Mouse (Mus musculus) regulatory T cell (primary cell): ENCODE measurements at regions not wholly inside any gene's neighbourhood (a gene's known extent, or its start where the extent isn't known, plus 50 kb on each side); places are given as distances from the start of the nearest gene placed in this dataset.

Experiments
- in situ Hi-C: fragments of 300-600 bp; cut with MboI, MseI; formaldehyde crosslinking; loops from one replicate; pipeline ENCODE4 v1.15.1; 2025; ENCODE audit warnings: high pct_unique_total_duplicates

DNA sequence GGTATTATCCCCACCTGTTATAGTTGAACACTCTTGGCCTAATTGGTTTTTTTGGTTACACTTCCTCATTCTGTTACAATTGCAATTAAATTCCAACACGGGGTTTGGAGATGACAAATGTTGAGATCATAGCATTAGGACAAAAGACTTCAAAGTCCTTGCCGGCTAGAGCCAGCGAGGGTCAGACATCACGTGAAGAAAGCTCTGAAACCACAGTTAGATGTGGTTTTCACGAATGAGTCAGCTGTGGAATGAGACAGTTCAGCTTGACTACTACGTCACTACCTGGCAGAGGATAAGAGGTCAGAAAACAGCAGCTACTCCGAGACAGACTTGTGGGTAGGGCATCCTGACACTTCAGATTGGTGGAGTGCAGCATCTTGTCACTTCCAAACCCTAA, 55.5 kb upstream of the Trio start:
- in situ Hi-C loops: loop anchor here (5.0 kb wide), 1 partner anchor 159 kb away; no protein-coding TSS in a partner anchor

DNA sequence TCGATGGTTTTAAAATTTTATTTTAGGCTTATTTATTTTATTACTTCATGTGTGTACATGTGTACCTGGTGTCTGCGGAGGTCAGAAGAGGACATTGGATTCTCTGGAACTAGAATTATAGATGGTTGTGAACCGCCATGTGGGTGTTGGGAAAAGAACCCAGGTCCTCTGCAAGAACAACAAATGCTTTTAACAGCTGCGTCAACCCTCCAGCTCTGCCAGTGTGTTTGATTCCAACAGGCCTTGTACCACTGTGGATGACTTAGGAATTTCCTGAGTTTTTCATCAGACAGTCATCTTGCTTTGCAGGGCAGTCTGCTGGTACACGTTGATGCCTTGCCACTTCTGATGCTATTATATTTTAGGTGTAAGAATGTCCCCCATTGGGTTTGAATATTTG, 56.8 kb upstream of the Trio start:
- in situ Hi-C loops: loop anchor here (5.0 kb wide), 1 partner anchor 160 kb away; no protein-coding TSS in a partner anchor

DNA sequence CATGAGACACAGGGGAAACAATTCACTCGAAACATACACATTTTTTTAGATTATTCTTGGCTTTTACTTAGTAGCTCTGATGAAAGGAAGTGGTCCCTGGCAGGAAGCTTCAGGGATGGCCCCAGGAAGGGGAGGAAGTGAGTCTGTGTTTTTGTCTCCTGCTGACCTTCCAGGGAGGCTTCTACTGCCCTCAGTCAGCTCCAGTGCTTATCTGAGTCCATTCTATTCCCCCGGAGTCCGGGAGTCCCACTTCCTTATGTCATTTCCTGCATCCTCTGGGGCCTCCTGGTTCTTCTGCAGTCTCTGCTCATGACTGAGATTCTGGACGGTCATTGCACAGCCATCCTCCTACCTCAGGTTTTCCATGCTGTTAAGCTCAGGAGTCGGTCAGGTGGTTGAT, 80.3 kb upstream of the Trio start:
- in situ Hi-C loops: no loop called here

DNA sequence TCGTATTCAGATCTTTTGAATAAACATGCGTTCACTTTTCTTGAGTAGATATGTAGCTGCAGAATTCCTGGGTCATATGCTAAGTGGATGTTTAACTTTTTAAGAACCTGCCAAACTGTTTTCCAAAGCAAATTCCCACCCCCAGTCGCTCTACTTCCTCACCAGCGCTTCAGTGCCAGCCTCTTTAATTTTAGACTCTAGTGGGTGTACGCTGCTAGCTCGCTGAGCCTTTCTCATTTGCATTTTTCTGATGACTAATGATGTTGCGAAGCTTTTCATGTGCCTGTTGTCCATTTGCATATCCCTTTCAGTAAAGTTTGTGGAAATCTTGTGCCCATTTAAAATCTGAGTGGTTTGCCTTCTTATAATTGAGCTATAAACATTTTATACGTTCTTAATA, 84.3 kb upstream of the Trio start:
- in situ Hi-C loops: no loop called here

DNA sequence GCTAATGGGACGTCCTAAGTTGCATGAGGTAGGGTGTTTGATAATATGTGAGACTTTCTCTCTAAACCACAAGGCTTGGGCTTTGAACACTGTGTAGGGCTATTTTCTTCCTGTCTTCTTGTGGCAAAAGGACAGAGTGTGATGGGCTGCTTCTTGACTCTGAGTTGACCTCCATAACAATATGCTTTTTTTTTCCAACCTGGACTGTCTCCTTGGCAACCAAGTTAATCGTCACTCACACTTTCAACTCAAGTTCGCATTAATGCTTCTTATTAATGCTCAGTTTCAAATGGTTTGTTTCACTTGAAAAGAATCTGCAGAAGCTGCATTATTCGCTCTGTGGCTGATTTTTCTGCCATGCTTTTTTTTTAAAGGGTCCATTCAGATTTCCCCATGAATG, 87.8 kb upstream of the Trio start:
- in situ Hi-C loops: no loop called here

DNA sequence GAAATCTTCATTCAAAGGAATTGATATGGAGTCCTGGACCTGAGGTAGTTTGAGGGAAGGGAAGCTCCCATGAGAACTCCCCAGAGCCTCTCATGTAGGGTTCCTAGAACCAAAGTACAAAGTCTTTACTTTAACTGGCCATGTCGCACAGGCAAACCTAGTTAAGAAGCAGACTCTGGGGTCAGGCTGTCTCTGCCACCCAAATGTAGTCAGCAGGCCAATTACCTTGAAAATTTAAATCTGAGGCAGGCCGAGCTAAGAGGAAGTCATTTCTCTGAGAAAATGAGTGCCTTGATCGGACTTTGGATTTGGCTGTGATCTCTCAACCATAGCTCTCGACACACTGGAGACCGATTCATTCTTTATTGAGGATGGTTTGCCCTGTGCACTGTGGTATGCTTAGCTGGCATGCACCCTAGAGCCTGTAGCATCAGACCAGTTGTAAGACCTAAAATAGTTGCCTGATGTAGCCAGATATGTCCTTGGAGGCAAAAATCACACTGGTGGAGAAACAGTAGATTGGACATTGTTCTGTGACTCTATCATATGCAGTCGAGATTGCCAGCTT, 88.6 kb upstream of the Trio start:
- in situ Hi-C loops: no loop called here

DNA sequence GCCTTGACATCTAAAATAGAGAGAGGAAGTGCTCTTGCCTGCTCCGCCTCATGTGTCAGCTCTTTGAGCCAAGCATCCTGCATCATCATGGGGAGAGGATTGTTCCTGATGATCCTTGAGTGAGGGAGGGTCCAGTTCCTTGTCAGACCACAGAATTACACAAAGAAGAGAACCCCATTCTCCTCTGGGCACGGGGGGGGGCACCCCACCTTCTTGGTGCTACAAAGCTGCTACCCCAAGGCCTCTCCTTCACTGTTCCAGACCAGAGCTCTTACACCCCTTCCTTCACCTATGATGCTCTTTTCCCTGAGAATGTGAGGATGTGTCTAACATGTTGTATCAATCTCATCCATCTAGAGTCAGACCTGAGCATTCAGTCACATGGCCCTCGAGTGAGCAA, 76.7 kb upstream of the Dnah5 start:
- in situ Hi-C loops: no loop called here

DNA sequence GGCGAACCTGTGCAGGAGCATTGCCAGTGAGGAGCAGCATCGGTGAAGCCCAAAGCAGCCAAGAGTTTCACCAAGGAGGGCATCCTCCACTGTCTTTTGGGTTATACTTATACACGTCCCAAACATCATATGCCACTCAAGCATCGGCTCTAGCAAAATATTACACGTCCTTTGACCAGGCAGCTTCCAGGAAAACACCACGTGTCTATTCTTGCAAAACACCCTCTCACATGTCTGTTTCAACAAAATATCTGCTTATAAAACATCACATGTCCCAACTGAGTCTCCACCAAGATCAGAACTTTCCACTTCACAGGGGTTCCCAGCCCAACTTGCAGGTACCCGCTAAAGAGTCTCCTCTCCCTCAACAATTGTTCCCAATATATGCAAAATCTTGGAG, 74.0 kb upstream of the Dnah5 start:
- in situ Hi-C loops: no loop called here

DNA sequence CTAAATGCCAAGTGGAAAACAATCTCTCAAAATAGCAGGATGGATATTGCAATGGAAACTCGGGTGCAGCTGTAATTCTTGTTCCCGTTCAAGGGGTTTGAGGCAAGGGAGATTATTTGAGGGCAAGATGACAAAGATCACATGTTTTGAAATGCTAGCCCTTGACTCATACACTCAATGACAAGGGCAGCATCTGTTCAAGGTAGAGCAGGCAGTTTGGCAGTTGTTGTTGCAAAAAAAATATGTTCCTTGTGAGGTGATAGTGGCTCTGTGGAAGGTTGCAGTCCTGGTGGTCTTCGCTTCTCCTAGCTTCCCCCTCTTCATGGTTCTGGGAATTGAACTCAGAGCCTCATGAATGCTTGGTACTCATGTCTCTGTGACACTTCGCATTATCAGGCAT, 72.0 kb upstream of the Dnah5 start:
- in situ Hi-C loops: no loop called here

DNA sequence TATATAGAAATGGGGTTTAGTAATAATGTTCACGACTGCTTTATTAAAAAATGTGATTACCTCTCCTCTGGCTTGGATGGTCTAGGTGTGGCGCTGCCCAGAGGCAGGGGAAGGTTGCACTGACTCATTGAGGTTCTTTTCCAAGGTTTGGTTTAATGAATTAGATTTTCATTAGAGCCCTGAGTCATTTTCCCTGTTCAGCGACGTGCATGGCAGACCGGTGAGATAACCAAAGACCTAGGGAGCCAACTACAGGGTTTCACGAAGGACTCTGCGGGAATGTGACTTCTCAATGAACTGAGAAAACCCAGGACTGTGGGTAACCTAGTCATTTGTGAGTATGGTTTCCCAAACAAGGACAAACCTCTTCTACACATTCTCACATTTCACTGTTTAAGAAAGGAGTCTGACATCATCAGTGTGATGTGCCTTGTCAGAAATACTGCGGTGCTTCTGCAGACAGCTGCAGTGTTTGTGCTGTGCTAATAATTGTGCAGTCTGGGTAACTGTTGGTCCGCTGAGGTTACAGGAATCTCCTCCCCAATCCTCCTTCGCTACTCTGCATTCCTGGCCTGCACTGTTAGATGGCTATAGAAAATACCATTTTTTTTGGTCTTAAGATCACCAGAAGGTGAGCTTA, 70.3 kb upstream of the Dnah5 start:
- in situ Hi-C loops: no loop called here

DNA sequence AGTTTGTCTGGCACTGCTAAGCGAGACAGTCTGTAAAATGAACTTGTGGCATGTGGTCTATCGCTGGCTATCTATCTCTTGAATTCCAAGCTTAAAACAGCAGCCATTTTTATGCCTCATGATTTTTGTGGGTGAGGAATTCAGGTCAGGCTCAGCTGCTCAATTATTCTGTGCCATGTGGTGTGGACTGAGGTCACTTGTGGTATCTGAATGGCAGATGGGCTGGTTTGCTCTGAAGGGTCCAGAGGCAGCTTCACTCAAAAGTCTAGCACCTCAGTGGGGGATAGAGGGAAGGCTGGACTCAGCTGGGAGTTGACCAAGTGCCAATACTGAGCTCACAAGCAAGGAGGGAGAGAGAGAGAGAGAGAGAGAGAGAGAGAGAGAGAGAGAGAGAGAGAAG, 69.3 kb upstream of the Dnah5 start:
- in situ Hi-C loops: no loop called here

DNA sequence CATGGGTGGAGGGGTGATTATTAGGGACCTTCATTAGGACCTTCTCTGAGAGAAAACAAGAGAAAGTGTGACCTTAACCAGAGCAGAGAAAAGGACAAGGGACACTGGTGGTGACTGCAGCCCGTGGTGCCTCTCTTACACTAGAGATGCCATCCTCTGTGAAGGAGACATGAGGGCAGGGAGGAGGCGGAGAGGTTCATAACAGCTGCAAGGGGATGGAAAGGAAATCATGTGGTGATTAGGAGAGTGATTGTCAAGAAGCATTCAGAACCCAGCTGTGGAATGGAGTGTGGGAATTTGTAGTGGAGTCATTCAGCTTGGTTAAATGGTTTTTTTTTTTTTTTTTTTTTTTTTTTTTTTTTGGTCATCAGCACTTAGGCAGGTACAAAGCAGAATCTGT, 64.7 kb upstream of the Dnah5 start:
- in situ Hi-C loops: no loop called here

DNA sequence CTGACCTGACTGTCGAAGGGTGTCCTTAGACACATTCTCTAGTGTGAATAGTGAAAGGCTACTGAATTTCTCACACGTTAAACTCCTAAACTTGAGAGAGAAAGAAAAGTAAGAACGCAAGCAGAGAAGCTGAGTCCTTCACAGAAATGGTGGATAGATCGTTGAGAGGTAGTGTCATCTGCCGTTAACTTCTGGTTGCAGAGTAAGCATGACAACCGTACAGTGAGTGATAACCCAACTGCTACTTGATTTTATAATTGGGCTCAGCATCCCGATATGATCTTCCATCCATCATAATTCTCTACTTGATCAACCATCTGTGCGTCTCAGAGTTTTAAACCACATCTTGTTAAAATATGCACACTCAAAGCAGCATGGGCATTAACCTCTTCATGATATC, 63.3 kb upstream of the Dnah5 start:
- in situ Hi-C loops: no loop called here

DNA sequence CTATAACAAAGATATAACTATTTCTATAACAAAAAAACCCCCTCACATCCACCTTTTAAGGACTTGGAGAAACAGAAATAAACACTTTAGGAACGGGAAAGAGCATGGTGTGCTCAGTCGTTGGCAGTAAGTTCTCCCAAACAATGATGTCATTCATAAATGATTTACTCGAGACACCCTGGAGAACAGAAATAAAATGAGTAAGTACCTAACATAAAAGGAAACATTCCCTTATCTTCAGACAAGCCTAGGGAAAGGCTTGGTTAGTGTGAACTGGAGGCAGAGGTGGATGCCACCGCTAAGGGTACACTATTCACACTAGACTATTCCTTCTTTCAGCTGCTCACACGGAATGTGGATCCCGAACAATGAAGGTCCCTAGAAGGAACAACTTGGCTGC, 62.2 kb upstream of the Dnah5 start:
- in situ Hi-C loops: no loop called here

DNA sequence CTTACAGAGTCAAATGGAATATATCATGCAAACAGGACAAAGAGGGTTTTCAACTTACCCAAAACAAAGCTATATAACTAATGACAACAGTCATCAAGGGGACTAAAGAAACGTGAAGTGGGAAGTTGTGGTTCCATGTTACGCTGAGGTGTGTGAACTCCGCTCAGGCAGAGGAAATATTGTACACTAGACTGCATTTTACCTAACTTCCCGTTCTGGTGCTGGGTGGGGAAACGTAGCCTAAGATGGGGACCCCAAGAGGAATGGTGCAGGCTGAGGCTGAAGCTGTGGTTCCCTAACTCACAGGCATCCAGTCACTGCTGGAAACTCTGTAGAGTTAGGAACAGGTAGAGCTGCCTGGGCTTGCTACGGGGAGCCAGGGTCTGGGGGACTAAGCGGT, 59.3 kb upstream of the Dnah5 start:
- in situ Hi-C loops: no loop called here

DNA sequence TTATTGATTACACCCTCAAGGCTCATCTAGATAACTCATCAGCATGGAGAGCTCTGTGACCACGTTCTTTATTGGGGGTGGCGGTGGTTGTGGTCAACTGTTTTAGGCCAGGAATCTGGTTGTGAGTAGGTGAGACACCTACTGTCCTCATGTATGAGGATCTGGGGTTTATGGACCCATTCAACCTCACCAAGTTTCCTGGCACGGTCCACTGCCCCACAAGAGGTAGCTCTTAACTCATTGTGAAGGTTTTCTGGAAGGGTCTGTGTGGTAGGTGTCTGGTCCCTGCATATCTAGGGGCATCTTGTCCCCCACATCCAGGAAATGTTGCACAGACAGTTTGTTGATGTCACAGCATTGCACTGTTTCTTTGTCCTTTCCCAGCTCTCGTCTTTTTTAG, 58.7 kb upstream of the Dnah5 start:
- in situ Hi-C loops: no loop called here

DNA sequence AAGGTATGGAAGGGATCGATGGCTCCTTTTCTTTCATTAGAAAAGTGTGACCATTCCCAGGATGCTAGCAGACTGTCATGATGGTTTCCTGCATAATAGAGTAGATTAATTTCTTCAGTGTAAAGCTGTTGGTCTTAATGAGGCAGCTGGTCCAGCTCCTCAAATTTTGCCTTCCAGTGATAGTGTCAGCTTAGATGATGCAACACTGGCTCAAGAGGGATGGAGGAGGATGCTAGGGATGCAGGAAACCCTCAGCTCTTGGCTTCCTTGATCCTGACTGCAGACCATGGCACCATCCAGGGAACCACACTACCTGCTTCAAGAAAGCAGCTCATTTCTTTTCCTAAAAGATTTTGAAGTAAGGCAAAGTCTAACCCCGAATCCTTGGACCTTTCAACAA, 51.9 kb upstream of the Dnah5 start:
- in situ Hi-C loops: no loop called here
